Mouse (Mus musculus) liver, embryonic 11.5 days (tissue): ENCODE data around the gene Pcnx2. TPM values are rescaled to one million over a fixed set of nuclear protein-coding genes. Genes with fewer than 3 reads are reported as not detected.
A peak's percentile ranks its signal among the peaks of the same experiment; 100 is the strongest.

Experiments used
- ATAC-seq: fragments of 200-750 bp; cut with Nextera tagmentation; replicated peaks from 2 replicates; pipeline ENCODE4 v1.8.0; 2017; ENCODE audit warnings: moderate number of reproducible peaks, mild to moderate bottlenecking, moderate TSS enrichment, moderate library complexity; ENCODE audit not compliant: low FRiP score
- DNase-seq: peaks from one replicate; pipeline ENCODE4 v3.0.0-alpha.2; 2017; ENCODE audit warnings: low spot score
- H3K27ac ChIP-seq: fragments of 300-500 bp; sonication (generic); 2 replicates; pipeline ENCODE4 v1.5.1; 2014; ENCODE audit warnings: mild to moderate bottlenecking, low read depth, low read length, control low read depth
- H3K27me3 ChIP-seq: fragments of 300-500 bp; sonication (generic); replicated peaks from 2 replicates; pipeline ENCODE4 v1.6.1; 2014; ENCODE audit warnings: low read length, mixed read lengths; ENCODE audit not compliant: control insufficient read depth, insufficient read depth
- H3K36me3 ChIP-seq: fragments of 300-500 bp; sonication (generic); 2 replicates; pipeline ENCODE4 v1.6.1; 2014; ENCODE audit warnings: mild to moderate bottlenecking, low read length, moderate library complexity, mixed read lengths; ENCODE audit not compliant: control insufficient read depth, insufficient read depth
- H3K4me1 ChIP-seq: fragments of 300-500 bp; sonication (generic); replicated peaks from 2 replicates; pipeline ENCODE4 v1.6.1; 2014; ENCODE audit warnings: low read length, mixed read lengths; ENCODE audit not compliant: control insufficient read depth, insufficient read depth
- H3K4me2 ChIP-seq: fragments of 300-500 bp; sonication (generic); 2 replicates; pipeline ENCODE4 v1.6.1; 2014; ENCODE audit warnings: mild to moderate bottlenecking, control low read depth, moderate library complexity
- H3K4me3 ChIP-seq: fragments of 300-500 bp; sonication (generic); 2 replicates; pipeline ENCODE4 v1.5.1; 2014; ENCODE audit warnings: low read depth, low read length, control low read depth
- H3K9ac ChIP-seq: fragments of 300-500 bp; sonication (generic); 2 replicates; pipeline ENCODE4 v1.6.1; 2014; ENCODE audit warnings: low read depth, low read length, control low read depth
- H3K9me3 ChIP-seq: fragments of 300-500 bp; sonication (generic); 2 replicates; pipeline ENCODE4 v1.6.1; 2016; ENCODE audit warnings: low read length, inconsistent platforms, mixed read lengths; ENCODE audit not compliant: control insufficient read depth
- WGBS: fragments of 180-500 bp; shearing (Covaris S2); extraction: QIAGEN DNeasy Blood & Tissue Kit; methylation state at CpG from one replicate; pipeline ENCODE4 v1.1.7; 2014; 5-methylcytosine and 5-hydroxymethylcytosine counted together
- polyA plus RNA-seq: library from polyadenylated mRNA; unstranded; fragments of >200 nt; fragmentation: Nextera tagmentation; extraction: Ambion mirVana; gene quantifications from 2 replicates; pipeline ENCODE4 v1.2.1, GENCODE M21; 2014

Gene Pcnx2
- polyA plus RNA-seq, 1 experiment from 2014 or later: 0.67 TPM

GRCm38 (mm10) chr8:125733964-125734956 lies 163.9 kb downstream of the Pcnx2 start:
- peak overlapping the region; percentile 89 for H3K9ac ChIP-seq
- H3K27ac ChIP-seq: peak overlapping the region; percentile 58; the same call in 1 of the 2 replicates
- H3K9me3 ChIP-seq: no peaks in the 10 kb centered on the region
- peak overlapping the region; percentile 84 for H3K4me3 ChIP-seq
- peaks cover 4% of the 10 kb centered on the region; the same call in 1 of the 2 replicates for H3K36me3 ChIP-seq
- peak overlapping the region; percentile 88 for H3K4me2 ChIP-seq
- WGBS: 5% methylated on average over 51 of the region's 52 CpGs
- ATAC-seq (peak; percentile 89), DNase-seq (peak; percentile 90)
- H3K27me3 ChIP-seq: no peaks in the 10 kb centered on the region; the same call in 1 of the 2 replicates
- H3K4me1 ChIP-seq: peaks cover 14% of the 10 kb centered on the region; the same call in 1 of the 2 replicates

- H3K9me3 ChIP-seq: no peaks in the 10 kb centered on the region
- ATAC-seq (no peak), DNase-seq (no peak)
- H3K27me3 ChIP-seq: no peaks in the 10 kb centered on the region; the same call in 1 of the 2 replicates
- no peak within 1 kb of the TSS for H3K27ac ChIP-seq
- H3K4me1 ChIP-seq: peaks cover 13% of the 10 kb centered on the region
- H3K9ac ChIP-seq: no peak within 1 kb of the TSS
- no peaks in the 10 kb centered on the region for H3K36me3 ChIP-seq
- no peak within 1 kb of the TSS for H3K4me3 ChIP-seq
- no peak within 1 kb of the TSS for H3K4me2 ChIP-seq
- WGBS: 62% methylated on average over 7 of the region's 7 CpGs
Measured at GRCm38 (mm10) chr8:125729746-125730145, 168.4 kb downstream of the Pcnx2 start, which contains the start of gene Ntpcr. Ntpcr (plus strand) TSS chr8:125729963.

- DNase-seq: no peak
- Histone ChIP-seq H3K4me3 (no peak overlapping the region), H3K4me2 (no peak overlapping the region), H3K36me3 (no peaks in the 10 kb centered on the region), H3K9me3 (no peaks in the 10 kb centered on the region), H3K4me1 (peaks cover 5% of the 10 kb centered on the region; the same call in 1 of the 2 replicates), H3K9ac (no peak overlapping the region), H3K27me3 (no peaks in the 10 kb centered on the region), H3K27ac (no peak overlapping the region)
- 0 out of 2 replicates have a peak, but pooled peaks have one; percentile 6 for ATAC-seq
- WGBS: 54% methylated on average over 8 of the region's 8 CpGs
Measured at GRCm38 (mm10) chr8:125727797-125728196, 170.3 kb downstream of the Pcnx2 start.

- Histone ChIP-seq H3K4me1 (peaks cover 5% of the 10 kb centered on the region; the same call in 1 of the 2 replicates), H3K9ac (no peak overlapping the region), H3K27me3 (no peaks in the 10 kb centered on the region), H3K4me2 (no peak overlapping the region), H3K4me3 (no peak overlapping the region), H3K9me3 (no peaks in the 10 kb centered on the region), H3K27ac (no peak overlapping the region), H3K36me3 (no peaks in the 10 kb centered on the region)
- WGBS: 63% methylated on average over 5 of the region's 5 CpGs
- ATAC-seq (no peak), DNase-seq (no peak)
Measured at GRCm38 (mm10) chr8:125726986-125727385, 171.1 kb downstream of the Pcnx2 start.

GRCm38 (mm10) chr8:125726143-125726542 lies 172.0 kb downstream of the Pcnx2 start:
- Histone ChIP-seq H3K9me3 (no peaks in the 10 kb centered on the region), H3K4me2 (no peak overlapping the region), H3K27me3 (no peaks in the 10 kb centered on the region), H3K9ac (no peak overlapping the region), H3K4me3 (no peak overlapping the region), H3K27ac (no peak overlapping the region), H3K36me3 (no peaks in the 10 kb centered on the region), H3K4me1 (peaks cover 5% of the 10 kb centered on the region; the same call in 1 of the 2 replicates)
- 90% methylated on average over 4 of the region's 4 CpGs for WGBS
- ATAC-seq (no peak), DNase-seq (no peak)

GRCm38 (mm10) chr8:125725037-125725820 lies 172.9 kb downstream of the Pcnx2 start:
- 44% methylated on average over 6 of the region's 6 CpGs for WGBS
- Histone ChIP-seq H3K27ac (no peak overlapping the region), H3K9me3 (no peaks in the 10 kb centered on the region), H3K4me2 (no peak overlapping the region), H3K27me3 (no peaks in the 10 kb centered on the region), H3K4me1 (peaks cover 5% of the 10 kb centered on the region; the same call in 1 of the 2 replicates), H3K4me3 (no peak overlapping the region), H3K9ac (no peak overlapping the region), H3K36me3 (no peaks in the 10 kb centered on the region)
- no peak for ATAC-seq
- no peak for DNase-seq

GRCm38 (mm10) chr8:125723437-125723836 lies 174.7 kb downstream of the Pcnx2 start:
- Histone ChIP-seq H3K4me2 (no peak overlapping the region), H3K27me3 (no peaks in the 10 kb centered on the region), H3K9me3 (no peaks in the 10 kb centered on the region), H3K36me3 (no peaks in the 10 kb centered on the region), H3K4me3 (no peak overlapping the region), H3K9ac (no peak overlapping the region), H3K4me1 (peaks cover 5% of the 10 kb centered on the region; the same call in 1 of the 2 replicates), H3K27ac (no peak overlapping the region)
- ATAC-seq (no peak), DNase-seq (no peak)
- WGBS: 88% methylated on average over 6 of the region's 6 CpGs

- ATAC-seq (no peak), DNase-seq (no peak)
- Histone ChIP-seq H3K9me3 (no peaks in the 10 kb centered on the region), H3K4me2 (no peak overlapping the region), H3K36me3 (no peaks in the 10 kb centered on the region), H3K4me3 (no peak overlapping the region), H3K9ac (no peak overlapping the region), H3K27ac (no peak overlapping the region), H3K4me1 (peaks cover 5% of the 10 kb centered on the region; the same call in 1 of the 2 replicates), H3K27me3 (no peaks in the 10 kb centered on the region)
- 91% methylated on average over 7 of the region's 7 CpGs for WGBS
Measured at GRCm38 (mm10) chr8:125722675-125723074, 175.4 kb downstream of the Pcnx2 start.
